Mouse (Mus musculus) E14TG2a.4 (cell line): ENCODE measurements at regions not wholly inside any gene's neighbourhood (a gene's known extent, or its start where the extent isn't known, plus 50 kb on each side); places are given as distances from the start of the nearest gene placed in this dataset.

ENCODE experiments used
- CTCF ChIP-seq: conservative IDR thresholded peaks from 2 replicates; pipeline ENCODE4 v1.5.1; 2014; ENCODE audit warnings: low read length
- NANOG ChIP-seq: IDR thresholded peaks from 2 replicates; pipeline ENCODE4 v1.6.1; 2014; ENCODE audit warnings: borderline replicate concordance, low read length, mixed read lengths
- POU5F1 ChIP-seq: IDR thresholded peaks from 2 replicates; pipeline ENCODE4 v1.6.1; 2014; ENCODE audit warnings: low read length, borderline replicate concordance

DNA sequence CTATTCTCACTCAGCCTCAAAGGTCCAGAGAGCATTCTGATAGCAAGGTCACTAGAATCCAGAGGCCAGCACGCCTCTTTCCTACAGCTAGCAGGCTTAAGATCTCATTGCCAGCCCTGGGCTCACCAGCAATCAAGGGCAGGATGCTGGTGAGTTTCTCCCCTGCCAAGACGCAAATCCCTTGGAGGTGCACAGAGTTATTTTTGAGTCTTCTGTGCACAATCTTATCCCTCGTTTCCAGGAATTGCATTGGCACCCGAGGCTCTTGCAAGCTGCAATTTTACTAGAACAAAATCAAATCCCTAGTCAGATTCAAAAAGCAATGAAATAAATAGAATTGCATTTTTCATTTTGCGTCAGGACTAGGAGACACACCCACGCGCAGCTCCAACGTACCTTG is 205.2 kb upstream of the Nlrp1b start:
- no peak for TF ChIP-seq NANOG
- no peak for TF ChIP-seq CTCF
- no peak for TF ChIP-seq POU5F1
